Mouse (Mus musculus) brain, embryonic 18.5 days (tissue): ENCODE measurements around the gene Nfe2l3.
"Not testable (repeated sequence)": the region's sequence is repeated elsewhere in the genome, so short reads cannot be mapped to it uniquely, and the experiment has no call there.

Source experiments
- DNase-seq: peaks from one replicate; pipeline ENCODE4 v3.0.0-alpha.2; 2012; ENCODE audit warnings: low read depth, low spot score

Gene Nfe2l3

GRCm38 (mm10) chr6:51484556-51484955 is 52.1 kb downstream of the Nfe2l3 start:
- DNase-seq, result not testable (repeated sequence)

GRCm38 (mm10) chr6:51485646-51486045 is 53.2 kb downstream of the Nfe2l3 start:
- no peak for DNase-seq

DNA sequence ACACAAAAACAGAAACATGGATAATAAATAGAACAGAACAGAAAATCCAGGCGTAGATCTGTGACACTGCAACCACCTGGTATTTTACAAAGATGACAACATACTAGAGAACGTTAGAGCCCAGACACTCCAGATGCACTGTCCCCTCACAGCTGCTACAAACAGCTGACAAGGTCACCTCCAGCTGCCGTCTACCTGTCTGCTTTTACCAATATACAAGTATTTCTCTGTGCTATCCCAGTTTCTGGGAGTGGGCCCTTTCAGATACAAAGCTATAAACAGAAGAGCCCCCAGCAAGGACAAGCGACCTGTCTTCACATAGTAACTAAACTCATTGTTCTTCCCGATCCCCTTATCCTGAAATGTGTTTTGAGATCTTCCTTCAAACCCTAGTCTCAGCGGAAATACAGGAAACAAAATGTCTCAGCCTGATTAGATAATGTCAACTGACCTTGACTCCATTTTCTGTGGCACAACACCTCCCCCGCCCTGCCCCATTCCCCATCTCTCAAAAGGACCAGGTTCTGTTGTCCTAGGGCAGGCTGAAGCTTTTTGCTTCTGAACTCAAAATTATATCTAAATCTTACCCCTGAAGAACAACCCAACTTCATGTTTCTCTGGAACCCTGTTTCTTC is 53.7 kb downstream of the Nfe2l3 start:
- no peak for DNase-seq

DNA sequence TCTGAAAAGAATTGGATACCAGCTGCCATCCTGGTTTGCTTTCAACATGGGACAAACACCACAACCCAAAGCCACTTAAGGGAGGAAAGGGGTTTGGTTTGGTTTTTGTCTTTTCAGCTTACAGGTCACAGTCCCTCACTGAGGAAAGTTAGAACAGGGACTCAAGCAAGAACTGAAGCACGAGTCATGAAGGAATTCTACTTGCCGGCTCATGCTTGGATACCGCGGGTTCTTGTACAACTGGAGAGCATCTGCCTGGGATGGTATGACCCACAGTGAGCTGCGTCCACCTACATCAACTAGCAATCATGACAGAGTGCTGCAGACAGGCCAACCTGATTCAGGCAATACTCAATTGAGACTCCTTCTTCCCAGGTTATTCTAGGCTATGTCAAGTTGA is 54.3 kb downstream of the Nfe2l3 start:
- no peak for DNase-seq

DNA sequence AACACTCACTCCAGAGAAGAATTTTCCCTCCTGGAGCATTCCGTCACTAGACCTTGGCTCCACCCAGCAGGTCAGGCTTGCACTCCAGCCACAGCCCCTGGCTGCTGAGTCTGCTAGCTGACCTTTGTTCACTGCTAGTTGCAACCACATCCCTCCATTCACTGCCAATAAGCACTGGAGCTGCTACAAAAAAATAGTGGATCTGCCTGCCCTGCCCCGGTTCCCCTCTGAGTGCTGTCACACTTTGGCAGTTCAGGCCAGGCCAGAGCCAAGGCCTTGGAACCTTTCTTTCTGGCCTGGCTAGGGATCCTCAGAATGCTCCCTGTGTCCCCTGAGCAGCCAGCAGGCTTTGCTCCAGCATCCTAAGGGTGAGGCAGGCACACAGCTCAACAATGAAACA is 57.3 kb downstream of the Nfe2l3 start:
- no peak for DNase-seq

- DNase-seq, result no peak
Observed at GRCm38 (mm10) chr6:51497321-51498111, 65.0 kb downstream of the Nfe2l3 start.

- no peak for DNase-seq
Observed at GRCm38 (mm10) chr6:51505671-51506070, 73.2 kb downstream of the Nfe2l3 start.

DNA sequence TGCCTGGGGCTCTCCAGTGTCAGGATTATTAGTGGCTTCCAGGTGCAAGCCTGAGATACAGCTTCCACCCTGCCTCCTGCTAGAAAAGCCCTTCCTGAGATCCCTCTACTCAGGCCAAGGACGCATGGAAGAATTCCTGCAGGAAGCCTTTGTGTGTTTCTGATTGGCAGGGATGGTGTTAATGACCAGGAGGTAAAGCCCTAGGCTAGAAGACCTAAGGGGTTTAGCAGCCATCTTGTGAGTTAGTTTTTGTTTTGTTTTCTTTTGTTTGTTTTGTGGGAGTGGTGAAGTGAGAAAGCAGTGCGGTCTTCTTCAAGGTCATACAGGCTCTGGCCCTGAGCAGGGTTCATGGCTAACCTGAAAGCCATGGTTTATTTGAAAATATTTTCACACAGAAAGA is 75.1 kb downstream of the Nfe2l3 start:
- DNase-seq, result no peak
